Mouse (Mus musculus) bone marrow, adult 2 months (tissue): ENCODE results near the gene Atat1.

Experiments
- CTCF ChIP-seq: fragments of 200-500 bp; IDR thresholded peaks from 2 replicates; pipeline ENCODE4 v1.5.1; 2011; ENCODE audit warnings: low read length, control low read depth; ENCODE audit not compliant: control insufficient read depth, insufficient read depth
- POLR2A ChIP-seq: fragments of 200-500 bp; IDR thresholded peaks from 2 replicates; pipeline ENCODE4 v1.6.1; 2011; ENCODE audit warnings: low read depth, mild to moderate bottlenecking, control low read depth, low read length, borderline replicate concordance; ENCODE audit not compliant: control insufficient read depth

DNA sequence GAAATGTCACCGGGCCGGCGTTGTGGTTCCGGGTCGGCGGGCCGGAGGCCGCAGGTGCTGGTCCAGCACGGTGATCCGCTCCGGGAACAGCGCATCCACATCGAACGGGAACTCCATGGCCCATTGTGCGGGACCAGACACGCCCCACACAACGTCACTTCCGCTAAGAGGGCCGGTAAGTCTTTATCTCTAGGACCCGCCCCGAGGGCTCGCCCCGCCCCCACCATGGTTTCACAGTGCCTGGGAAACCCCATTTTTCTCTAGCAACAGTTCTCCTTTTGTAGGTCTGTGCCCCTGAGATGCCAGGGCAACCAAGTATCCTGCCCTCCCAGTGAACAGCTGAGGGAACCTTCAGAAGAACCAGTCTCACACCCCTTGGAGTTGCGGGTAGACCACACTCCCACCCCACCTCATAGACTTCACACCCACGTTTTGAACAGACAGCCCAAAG, at the start of gene Atat1:
- no peak for TF ChIP-seq CTCF
- TF ChIP-seq POLR2A, result peak; percentile 74
